Mouse (Mus musculus): ENCODE results near the gene Gm21764. TPM values are rescaled to one million over a fixed set of nuclear protein-coding genes. Genes with fewer than 3 reads are reported as not detected.
"Not testable (repeated sequence)": the region's sequence is repeated elsewhere in the genome, so short reads cannot be mapped to it uniquely, and the experiment has no call there.

Gene Gm21764
- polyA plus RNA-seq (2012; ENCODE audit: insufficient read depth, insufficient read length, missing spikeins): not detected in 2 replicates

DNA sequence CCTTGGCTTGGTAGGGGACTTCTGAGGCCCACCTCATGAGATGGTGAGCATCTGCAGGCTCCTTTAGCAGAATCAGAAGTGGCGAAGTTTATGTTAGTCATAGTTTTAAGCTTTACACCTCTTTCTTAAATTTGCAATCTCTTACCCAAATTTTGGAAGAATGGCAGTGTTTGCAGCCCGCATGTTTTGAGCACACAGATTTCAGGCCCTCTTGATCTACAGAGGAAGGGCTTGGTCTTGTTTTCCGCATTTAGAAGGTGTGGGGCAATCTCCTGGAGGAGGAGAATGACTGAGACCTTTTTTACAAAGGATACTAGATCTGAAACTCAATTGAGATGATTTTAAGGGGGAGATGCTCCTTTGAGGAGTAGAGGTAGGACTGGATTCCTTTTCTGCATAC, at the start of gene Gm21764:
Gm21764 (minus strand) TSS at position 101 of the 400 bp plus-strand sequence.
- H3K4me1 ChIP-seq (ENCODE audit: control insufficient read depth, insufficient read depth, insufficient read length, low read length); H3K4me3 ChIP-seq (ENCODE audit: insufficient read depth, low read depth, low read length); H3K27ac ChIP-seq (replicated peaks; ENCODE audit: low read depth, low read length): not testable (repeated sequence)

- not testable (repeated sequence) for H3K4me3 ChIP-seq (ENCODE audit: insufficient read depth, low read depth, low read length); H3K27ac ChIP-seq (replicated peaks; ENCODE audit: low read depth, low read length); H3K4me1 ChIP-seq (ENCODE audit: control insufficient read depth, insufficient read depth, insufficient read length, low read length)
Observed at GRCm38 (mm10) chrY:18088816-18089215, 27.2 kb upstream of the Gm21764 start, which contains the start of gene Ssty1. Gene Ssty1 (plus strand): TSS chrY:18089116.

Other genes starting within 250 kb of the Gm21764 start
- gene Gm21904, start 215.5 kb downstream of the Gm21764 start, polyA plus RNA-seq (2012; ENCODE audit: insufficient read depth, insufficient read length, missing spikeins): not detected in 2 replicates
- gene Gm20772, start 187.1 kb downstream of the Gm21764 start, polyA plus RNA-seq (2012; ENCODE audit: insufficient read depth, insufficient read length, missing spikeins): not detected in 2 replicates
- not detected in 2 replicates for gene Gm20831, start 187.1 kb downstream of the Gm21764 start, polyA plus RNA-seq (2012; ENCODE audit: insufficient read depth, insufficient read length, missing spikeins)
- not detected in 2 replicates for gene Srsy, start 124.5 kb downstream of the Gm21764 start, polyA plus RNA-seq (2012; ENCODE audit: insufficient read depth, insufficient read length, missing spikeins)
- gene Ssty1, start 27.3 kb upstream of the Gm21764 start, polyA plus RNA-seq (2012; ENCODE audit: insufficient read depth, insufficient read length, missing spikeins): not detected in 2 replicates